Mouse (Mus musculus): ENCODE results near the gene Synm. TPM values are rescaled to one million over a fixed set of nuclear protein-coding genes. Genes with fewer than 3 reads are reported as not detected.

Synm gene
- polyA plus RNA-seq, 1 experiment: 13.6 TPM

GRCm38 (mm10) chr7:67787861-67788260 lies 28.3 kb upstream of the Synm start:
- H3K4me3 ChIP-seq (ENCODE audit: insufficient read depth, low read length): no peak overlapping the region
- H3K4me1 ChIP-seq (ENCODE audit: control insufficient read depth, insufficient read depth, low read length): no peaks in the 10 kb centered on the region
- H3K27ac ChIP-seq (ENCODE audit: insufficient read depth, low read length): no peak overlapping the region
- TF ChIP-seq POLR2A (IDR thresholded peaks at IDR 0.05; ENCODE audit: extremely low read depth, insufficient read depth, low read length) (no peak), CTCF (IDR thresholded peaks at IDR 0.05; ENCODE audit: extremely low read depth, insufficient read depth, low read length) (no peak)

GRCm38 (mm10) chr7:67776636-67777305 lies 17.2 kb upstream of the Synm start:
- H3K4me3 ChIP-seq (ENCODE audit: insufficient read depth, low read length): no peak overlapping the region
- no peaks in the 10 kb centered on the region for H3K4me1 ChIP-seq (ENCODE audit: control insufficient read depth, insufficient read depth, low read length)
- no peak overlapping the region for H3K27ac ChIP-seq (ENCODE audit: insufficient read depth, low read length)
- no peak for TF ChIP-seq CTCF (IDR thresholded peaks at IDR 0.05; ENCODE audit: extremely low read depth, insufficient read depth, low read length)
- TF ChIP-seq POLR2A (IDR thresholded peaks at IDR 0.05; ENCODE audit: extremely low read depth, insufficient read depth, low read length): no peak

GRCm38 (mm10) chr7:67775623-67776022 lies 16.1 kb upstream of the Synm start:
- TF ChIP-seq CTCF (IDR thresholded peaks at IDR 0.05; ENCODE audit: extremely low read depth, insufficient read depth, low read length): no peak
- no peak for TF ChIP-seq POLR2A (IDR thresholded peaks at IDR 0.05; ENCODE audit: extremely low read depth, insufficient read depth, low read length)
- H3K27ac ChIP-seq (ENCODE audit: insufficient read depth, low read length): no peak overlapping the region

GRCm38 (mm10) chr7:67772231-67772630 lies 12.7 kb upstream of the Synm start:
- H3K4me1 ChIP-seq (ENCODE audit: control insufficient read depth, insufficient read depth, low read length): no peaks in the 10 kb centered on the region
- no peak overlapping the region for H3K4me3 ChIP-seq (ENCODE audit: insufficient read depth, low read length)
- H3K27ac ChIP-seq (ENCODE audit: insufficient read depth, low read length): no peak overlapping the region
- TF ChIP-seq POLR2A (IDR thresholded peaks at IDR 0.05; ENCODE audit: extremely low read depth, insufficient read depth, low read length) (no peak), CTCF (IDR thresholded peaks at IDR 0.05; ENCODE audit: extremely low read depth, insufficient read depth, low read length) (no peak)

More at GRCm38 (mm10) chr7:67775623-67776022, 16.1 kb upstream of the Synm start:
- H3K4me1 ChIP-seq (ENCODE audit: control insufficient read depth, insufficient read depth, low read length): no peaks in the 10 kb centered on the region
- H3K4me3 ChIP-seq (ENCODE audit: insufficient read depth, low read length): no peak overlapping the region

GRCm38 (mm10) chr7:67769487-67769886 lies 9.9 kb upstream of the Synm start:
- Histone ChIP-seq H3K4me3 (ENCODE audit: insufficient read depth, low read length) (no peak overlapping the region), H3K27ac (ENCODE audit: insufficient read depth, low read length) (no peak overlapping the region), H3K4me1 (ENCODE audit: control insufficient read depth, insufficient read depth, low read length) (no peaks in the 10 kb centered on the region)
- no peak for TF ChIP-seq CTCF (IDR thresholded peaks at IDR 0.05; ENCODE audit: extremely low read depth, insufficient read depth, low read length)
- TF ChIP-seq POLR2A (IDR thresholded peaks at IDR 0.05; ENCODE audit: extremely low read depth, insufficient read depth, low read length): no peak

GRCm38 (mm10) chr7:67768125-67768524 lies 8.6 kb upstream of the Synm start:
- TF ChIP-seq POLR2A (IDR thresholded peaks at IDR 0.05; ENCODE audit: extremely low read depth, insufficient read depth, low read length) (no peak), CTCF (IDR thresholded peaks at IDR 0.05; ENCODE audit: extremely low read depth, insufficient read depth, low read length) (no peak)
- no peaks in the 10 kb centered on the region for H3K4me1 ChIP-seq (ENCODE audit: control insufficient read depth, insufficient read depth, low read length)
- no peak overlapping the region for H3K4me3 ChIP-seq (ENCODE audit: insufficient read depth, low read length)
- H3K27ac ChIP-seq (ENCODE audit: insufficient read depth, low read length): no peak overlapping the region

GRCm38 (mm10) chr7:67763625-67764024 lies 4.1 kb upstream of the Synm start:
- no peak for TF ChIP-seq CTCF (IDR thresholded peaks at IDR 0.05; ENCODE audit: extremely low read depth, insufficient read depth, low read length)
- TF ChIP-seq POLR2A (IDR thresholded peaks at IDR 0.05; ENCODE audit: extremely low read depth, insufficient read depth, low read length): no peak
- H3K4me3 ChIP-seq (ENCODE audit: insufficient read depth, low read length): no peak overlapping the region
- H3K4me1 ChIP-seq (ENCODE audit: control insufficient read depth, insufficient read depth, low read length): no peaks in the 10 kb centered on the region
- H3K27ac ChIP-seq (ENCODE audit: insufficient read depth, low read length): no peak overlapping the region

GRCm38 (mm10) chr7:67758858-67759628 lies 499 bp downstream of the Synm start:
- TF ChIP-seq POLR2A (IDR thresholded peaks at IDR 0.05; ENCODE audit: extremely low read depth, insufficient read depth, low read length) (no peak), CTCF (IDR thresholded peaks at IDR 0.05; ENCODE audit: extremely low read depth, insufficient read depth, low read length) (no peak)
- peak overlapping the region; percentile 59 for H3K4me3 ChIP-seq (ENCODE audit: insufficient read depth, low read length)
- H3K4me1 ChIP-seq (ENCODE audit: control insufficient read depth, insufficient read depth, low read length): no peaks in the 10 kb centered on the region
- peak overlapping the region; percentile 81 for H3K27ac ChIP-seq (ENCODE audit: insufficient read depth, low read length)

- Histone ChIP-seq H3K27ac (ENCODE audit: insufficient read depth, low read length) (peak overlapping the region; percentile 81), H3K4me1 (ENCODE audit: control insufficient read depth, insufficient read depth, low read length) (no peaks in the 10 kb centered on the region), H3K4me3 (ENCODE audit: insufficient read depth, low read length) (peak overlapping the region; percentile 59)
- TF ChIP-seq POLR2A (IDR thresholded peaks at IDR 0.05; ENCODE audit: extremely low read depth, insufficient read depth, low read length) (no peak), CTCF (IDR thresholded peaks at IDR 0.05; ENCODE audit: extremely low read depth, insufficient read depth, low read length) (no peak)
Observed at GRCm38 (mm10) chr7:67758506-67758857, 1.1 kb downstream of the Synm start.

GRCm38 (mm10) chr7:67756636-67757035 lies 2.9 kb downstream of the Synm start:
- no peak for TF ChIP-seq POLR2A (IDR thresholded peaks at IDR 0.05; ENCODE audit: extremely low read depth, insufficient read depth, low read length)
- TF ChIP-seq CTCF (IDR thresholded peaks at IDR 0.05; ENCODE audit: extremely low read depth, insufficient read depth, low read length): no peak
- no peaks in the 10 kb centered on the region for H3K4me1 ChIP-seq (ENCODE audit: control insufficient read depth, insufficient read depth, low read length)
- no peak overlapping the region for H3K27ac ChIP-seq (ENCODE audit: insufficient read depth, low read length)
- no peak overlapping the region for H3K4me3 ChIP-seq (ENCODE audit: insufficient read depth, low read length)
